Comparison of ENCODE assay signal across 8 mouse cellular contexts in genomic region chr4:142474018-142474417, GRCm38 (mm10).
DNase-seq lines count a peak whose midpoint lies in the region; ATAC-seq and TF ChIP-seq lines count a peak whose summit lies in the region.

No protein-coding gene starts in this region.

- peak; percentile 21 for DNase-seq in cerebellum, adult 11 months
- DNase-seq in urinary bladder, postnatal 14 days (ENCODE audit: low spot score): peak; percentile 49
- no peak for DNase-seq in urinary bladder, postnatal 10 days (ENCODE audit: low spot score)
- peak; percentile 30 to 56 for DNase-seq in kidney, postnatal 25 days
- peak; percentile 64 for DNase-seq in lung, postnatal 0 days (ENCODE audit: low spot score)
- DNase-seq in testis, postnatal 10 days (ENCODE audit: low spot score): peak; percentile 82
- no peak for DNase-seq in thymus, postnatal 10 days (ENCODE audit: low spot score in 2 of 2)

- no peak overlapping the region for H3K4me2 ChIP-seq in lung, postnatal 0 days (replicated peaks; ENCODE audit: low read depth, low read length)

- TF ChIP-seq CTCF in lung, postnatal 0 days (IDR thresholded peaks at IDR 0.05): no peak

- no peak for ATAC-seq in cerebellum, adult (ENCODE audit: insufficient number of reproducible peaks, low FRiP score, low TSS enrichment)
- ATAC-seq in lung, postnatal 0 days: no peak

- no peak overlapping the region for H3K9ac ChIP-seq in lung, postnatal 0 days (replicated peaks; ENCODE audit: low read depth)

- TF ChIP-seq EP300 in lung, postnatal 0 days (IDR thresholded peaks at IDR 0.05): no peak

- no peak overlapping the region for H3K27ac ChIP-seq in lung, postnatal 0 days (ENCODE audit: low read length)

- no peak overlapping the region for H3K4me3 ChIP-seq in lung, postnatal 0 days (ENCODE audit: low read depth, low read length)

- no peaks in the 10 kb centered on the region for H3K9me3 ChIP-seq in lung, postnatal 0 days (ENCODE audit: low read length)

- no peaks in the 10 kb centered on the region; the same call in 1 of the 2 replicates for H3K27me3 ChIP-seq in lung, postnatal 0 days (replicated peaks; ENCODE audit: insufficient read depth, low read length)

- no peaks in the 10 kb centered on the region for H3K4me1 ChIP-seq in lung, postnatal 0 days (ENCODE audit: insufficient read depth, low read depth, low read length)

- WGBS in lung, postnatal 0 days: 24% methylated on average over 12 of the region's 12 CpGs

- H3K36me3 ChIP-seq in lung, postnatal 0 days (ENCODE audit: insufficient read depth, low read length): no peaks in the 10 kb centered on the region

Comparison
In these comparisons a context has a peak if more than half of its experiments do, and no peak if none do; other contexts are left out.
1. DNase-seq: peak in cerebellum, adult 11 months (single experiment), urinary bladder, postnatal 14 days (single experiment), kidney, postnatal 25 days (2 of 2), lung, postnatal 0 days (single experiment) and testis, postnatal 10 days (single experiment); none in urinary bladder, postnatal 10 days (single experiment) and thymus, postnatal 10 days (0 of 2).